Mouse (Mus musculus) hindbrain, embryonic 10.5 days (tissue): ENCODE measurements around the gene Tbc1d16. TPM values are rescaled to one million over a fixed set of nuclear protein-coding genes. Genes with fewer than 3 reads are reported as not detected.

Experiments
- DNase-seq: peaks from one replicate; pipeline ENCODE4 v3.0.0-alpha.2; 2017; ENCODE audit warnings: low spot score
- H3K27ac ChIP-seq: fragments of 300-500 bp; sonication (generic); 2 replicates; pipeline ENCODE4 v1.5.1; 2016; ENCODE audit warnings: mild to moderate bottlenecking, moderate library complexity
- H3K27me3 ChIP-seq: fragments of 300-500 bp; sonication (generic); 2 replicates; pipeline ENCODE4 v1.6.1; 2016; ENCODE audit warnings: mild to moderate bottlenecking; ENCODE audit not compliant: poor library complexity, insufficient read depth, severe bottlenecking
- H3K36me3 ChIP-seq: fragments of 300-500 bp; sonication (generic); 2 replicates; pipeline ENCODE4 v1.6.1; 2016; ENCODE audit warnings: mild to moderate bottlenecking, moderate library complexity
- H3K4me1 ChIP-seq: fragments of 300-500 bp; sonication (generic); replicated peaks from 2 replicates; pipeline ENCODE4 v1.6.1; 2016; ENCODE audit warnings: mild to moderate bottlenecking
- H3K4me3 ChIP-seq: fragments of 300-500 bp; sonication (generic); 2 replicates; pipeline ENCODE4 v1.5.1; 2016; ENCODE audit warnings: mild to moderate bottlenecking, moderate library complexity
- H3K9me3 ChIP-seq: fragments of 300-500 bp; sonication (generic); 2 replicates; pipeline ENCODE4 v1.6.1; 2016; ENCODE audit warnings: mild to moderate bottlenecking, moderate library complexity
- WGBS: fragments of 180-500 bp; shearing (Covaris S2); methylation state at CpG from one replicate; pipeline ENCODE4 v1.1.7; 2016; 5-methylcytosine and 5-hydroxymethylcytosine counted together
- polyA plus RNA-seq: library from polyadenylated mRNA; unstranded; fragments of >200 nt; fragmentation: Nextera tagmentation; extraction: Ambion mirVana; gene quantifications from 2 replicates; pipeline ENCODE4 v1.2.1, GENCODE M21; 2016

Tbc1d16 gene
- polyA plus RNA-seq, 1 experiment from 2014 or later: 37.9 TPM

DNA sequence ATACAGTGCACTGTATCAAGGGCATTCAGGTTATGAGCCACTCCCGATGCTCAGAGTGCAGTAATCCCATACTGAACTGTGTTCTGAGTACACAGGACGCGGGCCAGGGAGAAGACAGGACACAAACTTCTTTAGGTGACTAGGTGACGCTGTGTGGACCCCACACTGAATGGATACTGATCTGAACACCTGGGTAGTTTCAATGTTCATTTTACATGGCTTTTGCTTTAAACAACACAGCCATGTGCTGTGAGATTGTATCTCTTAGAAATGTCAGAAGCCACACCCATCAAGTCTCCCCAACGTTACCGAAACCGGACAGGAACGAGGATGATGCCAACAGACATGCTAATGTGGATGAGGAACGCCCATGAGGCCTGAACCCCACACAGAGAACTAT is 35.7 kb downstream of the Tbc1d16 start:
- H3K27me3 ChIP-seq: no peaks in the 10 kb centered on the region
- peaks cover 38% of the 10 kb centered on the region for H3K36me3 ChIP-seq
- H3K27ac ChIP-seq: no peak overlapping the region
- DNase-seq: no peak
- H3K4me3 ChIP-seq: no peak overlapping the region
- H3K9me3 ChIP-seq: no peaks in the 10 kb centered on the region
- peaks cover 39% of the 10 kb centered on the region for H3K4me1 ChIP-seq
- WGBS: 91% methylated on average over 9 of the region's 9 CpGs

DNA sequence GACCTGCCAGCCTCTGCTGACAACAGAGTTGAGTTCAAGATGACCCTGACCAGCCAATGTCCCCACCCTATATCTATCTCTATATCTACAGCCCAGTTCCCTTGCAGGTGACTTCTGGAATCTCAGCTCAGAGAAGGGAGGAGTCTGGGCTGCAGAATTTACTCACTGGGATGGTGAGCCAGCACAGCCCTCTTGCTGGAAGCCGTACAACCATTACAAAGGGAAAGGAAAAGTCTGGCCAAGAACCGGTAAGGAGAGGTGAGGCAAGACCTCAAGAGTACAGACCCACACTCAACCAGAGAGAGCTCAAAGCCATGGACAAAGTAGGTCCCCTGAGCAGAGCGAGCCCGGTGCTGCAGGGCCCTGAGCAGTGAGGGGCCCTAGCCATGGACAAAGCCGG is 36.1 kb downstream of the Tbc1d16 start:
- H3K27me3 ChIP-seq: no peaks in the 10 kb centered on the region
- H3K4me1 ChIP-seq: peaks cover 43% of the 10 kb centered on the region
- H3K4me3 ChIP-seq: no peak overlapping the region
- no peak overlapping the region for H3K27ac ChIP-seq
- WGBS: 91% methylated on average over 5 of the region's 5 CpGs
- H3K9me3 ChIP-seq: no peaks in the 10 kb centered on the region
- H3K36me3 ChIP-seq: peaks cover 34% of the 10 kb centered on the region
- no peak for DNase-seq

DNA sequence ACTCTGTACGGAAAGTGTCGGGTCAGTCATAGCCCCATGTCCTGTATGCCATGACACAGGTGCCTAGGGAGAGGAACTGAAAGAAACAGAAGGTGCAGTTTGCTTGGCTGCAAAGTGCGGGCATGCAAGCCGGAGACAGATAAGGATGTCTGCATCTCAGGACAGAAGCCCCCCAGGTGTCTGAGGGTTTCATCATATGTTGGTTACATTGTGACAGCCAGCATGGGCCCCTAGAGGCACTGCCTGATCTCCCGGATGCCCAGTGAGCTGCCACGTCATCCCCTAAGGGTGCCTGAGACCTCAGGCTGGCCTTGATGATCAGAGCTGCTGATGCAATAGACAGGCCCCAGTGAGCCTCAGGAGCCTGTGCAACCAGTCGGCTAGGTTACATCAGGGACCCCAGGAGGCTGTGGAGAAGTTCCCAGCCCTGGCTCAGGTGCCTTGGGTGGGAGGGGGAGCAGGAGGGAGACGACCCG is 36.7 kb downstream of the Tbc1d16 start:
- WGBS: 85% methylated on average over 9 of the region's 9 CpGs
- peak overlapping the region; percentile 76; the same call in 1 of the 2 replicates for H3K27ac ChIP-seq
- H3K27me3 ChIP-seq: no peaks in the 10 kb centered on the region
- peaks cover 29% of the 10 kb centered on the region for H3K36me3 ChIP-seq
- H3K4me1 ChIP-seq: peaks cover 47% of the 10 kb centered on the region
- DNase-seq: no peak
- H3K4me3 ChIP-seq: no peak overlapping the region
- H3K9me3 ChIP-seq: no peaks in the 10 kb centered on the region

DNA sequence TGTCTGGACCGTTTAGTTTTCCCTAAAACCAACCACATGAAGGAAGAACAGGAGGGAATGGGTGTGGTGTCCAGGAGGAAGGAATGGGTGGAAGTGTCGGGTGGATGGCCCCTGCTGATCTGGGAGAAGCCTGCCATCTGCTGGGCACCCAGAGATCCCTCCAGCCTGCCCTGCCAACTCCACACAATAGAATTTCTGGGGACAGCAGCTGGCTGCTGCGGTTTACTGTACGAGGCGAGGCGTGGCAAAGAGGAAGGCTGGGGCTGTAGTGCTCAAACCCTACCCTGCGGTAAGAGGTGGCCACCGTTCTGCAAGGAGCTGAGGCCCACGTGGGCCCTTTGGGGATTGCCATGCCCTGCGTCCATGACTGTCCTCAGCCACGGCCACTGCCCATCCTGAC is 37.8 kb downstream of the Tbc1d16 start:
- Histone ChIP-seq H3K27ac (peak overlapping the region; percentile 76), H3K9me3 (no peaks in the 10 kb centered on the region), H3K4me1 (peaks cover 51% of the 10 kb centered on the region), H3K27me3 (no peaks in the 10 kb centered on the region), H3K4me3 (no peak overlapping the region), H3K36me3 (peaks cover 29% of the 10 kb centered on the region)
- WGBS: 47% methylated on average over 11 of the region's 11 CpGs
- peak; percentile 71 for DNase-seq

DNA sequence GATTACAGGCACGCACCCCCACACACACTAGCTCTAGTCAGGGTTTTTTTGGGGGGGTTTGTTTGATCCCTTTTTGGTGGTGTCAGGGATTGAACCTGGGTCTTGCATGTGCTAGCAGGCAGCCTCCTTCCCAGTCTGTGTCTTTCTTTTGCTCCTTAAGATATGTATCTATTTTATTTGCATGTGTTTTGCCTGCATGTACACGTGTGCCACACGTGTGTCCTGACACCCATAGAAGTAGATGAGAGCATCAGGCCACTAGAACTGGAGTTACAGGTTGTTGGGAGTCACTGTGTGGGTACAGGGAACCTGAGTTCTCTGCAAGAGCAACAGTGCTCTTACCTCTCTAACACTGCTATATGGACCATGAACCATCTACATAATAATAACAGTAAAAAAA is 39.0 kb downstream of the Tbc1d16 start:
- 89% methylated on average over 3 of the region's 3 CpGs for WGBS

DNA sequence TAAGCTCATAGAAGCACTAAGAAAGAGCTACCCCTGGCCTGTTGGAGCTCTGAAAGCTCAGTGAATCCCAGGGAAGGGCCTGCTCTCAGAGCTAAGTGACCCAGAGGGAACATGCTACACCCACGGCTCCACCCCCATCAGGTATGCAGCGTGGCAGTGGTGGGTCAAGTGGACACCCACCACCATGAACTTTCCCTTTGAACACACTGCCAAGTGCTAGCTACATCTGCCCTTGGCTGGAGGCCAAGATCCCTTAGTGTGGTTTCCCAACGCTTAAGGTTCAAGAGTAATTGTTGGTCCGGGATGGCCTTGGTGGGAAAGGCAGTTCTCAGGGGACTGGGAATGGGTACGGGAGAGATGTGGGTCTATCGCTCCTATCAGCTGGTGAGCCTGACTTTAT is 39.9 kb downstream of the Tbc1d16 start:
- H3K27me3 ChIP-seq: no peaks in the 10 kb centered on the region
- H3K4me1 ChIP-seq: peaks cover 66% of the 10 kb centered on the region
- no peaks in the 10 kb centered on the region for H3K9me3 ChIP-seq
- WGBS: 85% methylated on average over 6 of the region's 6 CpGs
- DNase-seq: no peak
- H3K27ac ChIP-seq: 0 out of 2 replicates have a peak overlapping the region, but pooled peaks have one; percentile 9
- H3K36me3 ChIP-seq: peaks cover 17% of the 10 kb centered on the region
- no peak overlapping the region for H3K4me3 ChIP-seq

More for the DNA sequence above, 39.0 kb downstream of the Tbc1d16 start:
- H3K4me1 ChIP-seq: peaks cover 57% of the 10 kb centered on the region
- no peak overlapping the region for H3K27ac ChIP-seq
- no peak overlapping the region for H3K4me3 ChIP-seq
- no peak for DNase-seq
- no peaks in the 10 kb centered on the region for H3K27me3 ChIP-seq
- peaks cover 24% of the 10 kb centered on the region for H3K36me3 ChIP-seq
- no peaks in the 10 kb centered on the region for H3K9me3 ChIP-seq

DNA sequence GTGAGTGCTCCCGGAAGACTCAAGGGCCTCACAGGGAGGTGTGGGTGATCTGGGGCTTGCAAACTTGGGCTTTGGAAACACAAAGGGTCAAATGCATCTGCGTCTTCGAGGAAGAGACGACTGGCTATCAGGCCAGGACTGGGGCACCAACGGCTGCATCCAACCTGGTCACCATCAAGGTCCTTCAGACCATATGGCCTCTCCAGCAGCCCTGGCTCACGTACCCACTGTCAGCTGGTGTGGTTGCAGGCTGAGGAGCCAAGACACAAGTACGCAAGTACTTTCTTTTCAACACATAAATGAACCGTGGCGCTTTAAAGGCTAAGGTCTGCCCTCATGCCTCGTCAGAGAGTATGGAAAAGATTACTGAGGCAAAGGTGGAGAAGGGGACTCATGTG is 40.5 kb downstream of the Tbc1d16 start:
- DNase-seq: no peak
- H3K4me1 ChIP-seq: peaks cover 72% of the 10 kb centered on the region
- peaks cover 17% of the 10 kb centered on the region for H3K36me3 ChIP-seq
- H3K27me3 ChIP-seq: no peaks in the 10 kb centered on the region
- 65% methylated on average over 10 of the region's 10 CpGs for WGBS
- H3K9me3 ChIP-seq: no peaks in the 10 kb centered on the region
- peak overlapping the region; percentile 9; the same call in 1 of the 2 replicates for H3K27ac ChIP-seq
- H3K4me3 ChIP-seq: no peak overlapping the region

DNA sequence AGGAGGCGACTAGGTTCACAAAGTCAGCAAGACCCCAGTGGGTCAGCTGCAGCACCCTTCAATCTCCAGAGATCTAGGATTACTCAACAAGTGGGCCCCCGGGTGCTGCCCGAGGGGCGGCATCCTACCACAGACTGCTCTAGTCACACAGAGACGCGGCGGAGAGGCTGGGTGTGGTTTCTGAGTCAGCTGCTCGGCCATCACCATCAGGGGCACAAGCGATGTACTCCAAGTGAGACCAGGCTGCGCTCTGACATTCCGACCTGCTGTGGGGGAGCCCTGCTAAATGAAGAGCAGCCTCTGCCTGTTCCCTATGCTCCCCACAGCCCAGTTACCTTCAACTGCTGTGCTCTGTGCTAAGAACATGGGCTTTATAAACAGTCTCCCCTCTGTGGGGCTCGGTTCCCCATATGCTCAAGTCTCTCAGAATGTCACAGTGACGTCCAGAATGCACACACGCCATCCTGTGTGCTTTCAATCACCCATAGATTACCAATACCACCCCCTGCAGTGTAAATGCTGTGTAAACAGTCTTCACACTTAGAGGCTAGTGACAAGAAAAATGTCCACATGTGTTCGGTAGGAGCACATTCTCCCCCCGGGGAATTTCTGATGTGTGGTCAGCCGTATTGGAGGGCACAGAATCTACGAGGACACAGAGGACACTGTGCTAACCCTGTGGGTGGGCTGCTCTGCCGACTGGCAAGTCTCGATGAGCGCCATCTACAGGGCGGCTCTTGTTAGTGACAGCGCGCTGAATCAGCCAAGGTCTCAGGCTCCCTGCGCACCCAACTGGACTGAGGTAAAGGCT is 41.1 kb downstream of the Tbc1d16 start:
- DNase-seq: peak; percentile 77
- H3K27ac ChIP-seq: peak overlapping the region; percentile 14; the same call in 1 of the 2 replicates
- H3K27me3 ChIP-seq: no peaks in the 10 kb centered on the region
- no peak overlapping the region for H3K4me3 ChIP-seq
- 46% methylated on average over 25 of the region's 25 CpGs for WGBS
- H3K36me3 ChIP-seq: peaks cover 13% of the 10 kb centered on the region
- peaks cover 75% of the 10 kb centered on the region for H3K4me1 ChIP-seq
- no peaks in the 10 kb centered on the region for H3K9me3 ChIP-seq

DNA sequence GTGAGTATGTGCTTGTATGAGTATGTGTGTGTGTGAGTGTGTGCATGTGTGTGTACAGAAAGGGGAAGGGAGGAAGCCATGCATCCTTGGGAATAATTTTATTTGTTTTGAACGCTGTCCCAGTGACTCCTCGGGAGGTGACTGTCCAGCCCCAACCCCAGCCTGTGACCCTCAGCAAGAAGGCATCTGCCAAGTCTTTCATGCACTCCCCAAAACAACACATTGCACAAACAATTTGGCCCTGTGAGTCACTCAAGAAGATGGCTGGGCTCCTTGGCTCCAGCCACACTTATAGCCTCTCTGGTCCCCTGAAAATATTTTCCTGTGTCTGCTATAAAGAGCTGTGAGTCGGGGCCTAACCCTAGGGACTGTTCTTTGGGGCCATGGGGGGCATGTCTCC is 41.9 kb downstream of the Tbc1d16 start:
- peaks cover 76% of the 10 kb centered on the region for H3K4me1 ChIP-seq
- H3K9me3 ChIP-seq: no peaks in the 10 kb centered on the region
- H3K36me3 ChIP-seq: peaks cover 10% of the 10 kb centered on the region
- H3K4me3 ChIP-seq: no peak overlapping the region
- 82% methylated on average over 3 of the region's 3 CpGs for WGBS
- H3K27me3 ChIP-seq: no peaks in the 10 kb centered on the region
- DNase-seq: no peak
- no peak overlapping the region for H3K27ac ChIP-seq

DNA sequence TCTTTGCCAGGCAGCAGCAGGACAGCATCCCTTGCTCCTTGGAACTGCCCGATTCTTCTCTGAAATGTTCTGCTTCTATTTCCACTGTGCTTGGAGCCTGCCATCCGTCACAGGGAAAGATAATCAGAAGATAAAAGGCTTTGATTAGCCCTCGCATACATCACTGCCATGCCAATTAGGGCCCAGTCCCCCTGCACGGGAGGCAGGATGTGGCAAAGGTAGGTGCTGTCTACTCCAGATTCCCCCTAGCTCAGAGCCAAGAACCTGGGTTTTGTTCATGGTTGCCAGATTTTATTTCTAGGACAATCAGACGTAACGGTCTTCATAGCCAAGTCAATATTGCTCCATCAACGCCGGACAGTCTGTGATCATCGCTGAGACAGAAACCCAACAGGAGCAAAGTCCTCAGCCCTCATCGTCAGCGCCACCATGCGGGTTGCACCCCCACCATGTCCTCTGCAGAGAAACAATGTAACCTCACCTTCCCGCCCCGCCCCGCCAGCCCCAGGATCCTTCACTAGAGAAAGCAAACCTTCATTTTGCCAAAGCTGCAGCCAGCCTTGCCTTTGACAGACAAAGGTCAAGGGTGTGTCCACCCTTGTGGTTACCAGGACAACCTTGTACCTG is 44.5 kb downstream of the Tbc1d16 start:
- H3K4me3 ChIP-seq: no peak overlapping the region
- H3K9me3 ChIP-seq: no peaks in the 10 kb centered on the region
- H3K27ac ChIP-seq: peak overlapping the region; percentile 24; the same call in 1 of the 2 replicates
- DNase-seq: no peak
- peaks cover 63% of the 10 kb centered on the region for H3K4me1 ChIP-seq
- H3K27me3 ChIP-seq: no peaks in the 10 kb centered on the region
- H3K36me3 ChIP-seq: peaks cover 31% of the 10 kb centered on the region
- 80% methylated on average over 15 of the region's 15 CpGs for WGBS

DNA sequence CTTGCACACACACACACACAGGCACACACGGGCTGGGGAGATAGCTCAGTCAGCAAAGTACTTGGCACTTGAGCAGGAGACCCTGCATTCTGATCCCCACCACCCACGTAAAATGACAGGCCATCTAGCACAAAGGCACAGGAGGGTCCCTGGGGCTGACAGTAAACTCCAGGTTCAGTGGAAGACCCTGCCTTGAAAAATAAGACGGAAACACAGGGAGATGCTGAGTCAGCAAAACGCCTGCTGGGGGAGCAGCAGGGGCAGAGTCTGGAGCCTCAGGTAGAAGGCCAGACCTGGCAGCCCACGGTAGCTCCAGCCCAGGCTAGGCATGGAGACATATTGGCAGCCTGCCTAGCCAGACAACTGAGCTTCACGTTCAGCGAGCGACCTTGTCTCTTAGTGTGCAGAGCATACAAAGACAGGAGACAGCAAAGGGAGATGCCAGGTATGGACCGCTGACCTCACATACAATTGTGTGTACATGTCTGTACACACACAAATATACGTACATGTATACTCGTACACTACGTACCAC is 46.4 kb downstream of the Tbc1d16 start:
- Histone ChIP-seq H3K4me1 (peaks cover 63% of the 10 kb centered on the region), H3K9me3 (no peaks in the 10 kb centered on the region), H3K27ac (no peak overlapping the region), H3K27me3 (no peaks in the 10 kb centered on the region), H3K4me3 (no peak overlapping the region), H3K36me3 (peaks cover 31% of the 10 kb centered on the region)
- 87% methylated on average over 12 of the region's 12 CpGs for WGBS
- no peak for DNase-seq

DNA sequence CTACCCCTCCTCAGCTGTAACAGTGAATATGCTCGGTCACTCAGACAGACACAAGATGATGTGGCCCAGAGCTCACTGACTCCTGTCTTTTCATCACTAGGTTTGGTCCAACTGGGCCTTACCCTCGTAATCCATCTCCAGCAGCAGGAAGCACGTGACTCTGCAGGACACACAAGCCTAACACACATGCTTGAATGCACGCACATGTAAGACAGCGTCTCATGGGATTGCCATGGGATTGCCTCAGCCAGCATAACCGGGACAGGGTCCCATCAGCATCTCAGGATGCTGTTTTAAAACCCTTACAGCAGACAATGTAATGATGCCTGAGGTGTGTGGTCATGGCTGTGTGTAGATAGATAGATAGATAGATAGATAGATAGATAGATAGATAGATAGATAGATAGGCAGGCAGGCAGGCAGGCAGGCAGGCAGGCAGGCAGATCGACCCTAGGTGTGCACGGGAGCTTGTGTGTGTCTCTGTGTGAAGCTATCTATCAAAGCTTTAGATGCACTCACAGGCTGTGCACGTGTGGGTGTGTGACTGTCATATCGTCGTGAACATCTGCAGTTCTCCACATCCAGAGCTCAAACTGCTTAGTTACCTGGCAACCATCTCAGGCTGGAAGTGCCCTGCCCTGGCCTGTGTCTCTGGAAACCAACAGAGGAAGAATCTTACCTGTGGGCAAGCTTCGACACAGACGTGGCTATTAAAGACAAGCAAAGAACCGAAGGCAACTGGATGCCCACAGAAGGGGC is 47.3 kb downstream of the Tbc1d16 start:
- Histone ChIP-seq H3K4me3 (no peak overlapping the region), H3K27me3 (no peaks in the 10 kb centered on the region), H3K4me1 (peaks cover 67% of the 10 kb centered on the region), H3K27ac (no peak overlapping the region; the same call in 1 of the 2 replicates), H3K36me3 (peaks cover 27% of the 10 kb centered on the region), H3K9me3 (no peaks in the 10 kb centered on the region)
- WGBS: 85% methylated on average over 14 of the region's 14 CpGs
- DNase-seq: no peak
